Mouse (Mus musculus) left cerebral cortex, postnatal 10 days (tissue): ENCODE measurements around the gene Arnt2. TPM values are rescaled to one million over a fixed set of nuclear protein-coding genes. Genes with fewer than 3 reads are reported as not detected.

Source experiments
- DNase-seq, 2 experiments: peaks; one replicate each; pipeline ENCODE4 v3.0.0; 2021 to 2022; ENCODE audit warnings: low spot score in 2 of 2, mixed read lengths in 1 of 2; ENCODE audit errors: extremely low spot score in 1 of 2
- intact Hi-C: fragments of 180-260 bp; cut with DNase I; formaldehyde crosslinking; loops from one replicate; pipeline ENCODE4 v1.15.1; 2025
- total RNA-seq, 2 experiments: library from RNA; stranded (reverse); gene quantifications; 2 replicates each; pipeline ENCODE4 v1.2.3; 2021

Gene Arnt2
- total RNA-seq, 2 experiments from 2014 or later: 172 to 181 TPM

GRCm38 (mm10) chr7:84263466-84263865 is 146.5 kb downstream of the Arnt2 start:
- DNase-seq: no peak
- intact Hi-C loops: no loop called here

GRCm38 (mm10) chr7:84261341-84261740 is 148.6 kb downstream of the Arnt2 start:
- no peak for DNase-seq
- intact Hi-C loops: no loop called here

- intact Hi-C loops: no loop called here
Observed at GRCm38 (mm10) chr7:84260401-84260800, 149.6 kb downstream of the Arnt2 start.

GRCm38 (mm10) chr7:84259309-84259985 is 150.5 kb downstream of the Arnt2 start:
- intact Hi-C loops: no loop called here
- DNase-seq: no peak

More at GRCm38 (mm10) chr7:84260401-84260800, 149.6 kb downstream of the Arnt2 start:
- no peak for DNase-seq

- intact Hi-C loops: no loop called here
- no peak for DNase-seq
Observed at GRCm38 (mm10) chr7:84256661-84257060, 153.3 kb downstream of the Arnt2 start.

GRCm38 (mm10) chr7:84256245-84256644 is 153.7 kb downstream of the Arnt2 start:
- intact Hi-C loops: no loop called here
- DNase-seq: no peak

GRCm38 (mm10) chr7:84254916-84255315 is 155.1 kb downstream of the Arnt2 start:
- no peak for DNase-seq
- intact Hi-C loops: no loop called here

GRCm38 (mm10) chr7:84254311-84254710 is 155.7 kb downstream of the Arnt2 start:
- intact Hi-C loops: no loop called here
- DNase-seq: no peak

GRCm38 (mm10) chr7:84251667-84252066 is 158.3 kb downstream of the Arnt2 start:
- no peak for DNase-seq
- intact Hi-C loops: no loop called here

- intact Hi-C loops: no loop called here
- DNase-seq: no peak
Observed at GRCm38 (mm10) chr7:84250736-84251135, 159.2 kb downstream of the Arnt2 start.

GRCm38 (mm10) chr7:84249951-84250350 is 160.0 kb downstream of the Arnt2 start:
- intact Hi-C loops: no loop called here
- no peak for DNase-seq

- intact Hi-C loops: no loop called here
- DNase-seq: no peak
Observed at GRCm38 (mm10) chr7:84249381-84249780, 160.6 kb downstream of the Arnt2 start.

- intact Hi-C loops: no loop called here
Observed at GRCm38 (mm10) chr7:84247960-84248665, 161.9 kb downstream of the Arnt2 start.

GRCm38 (mm10) chr7:84246878-84247277 is 163.1 kb downstream of the Arnt2 start:
- DNase-seq: no peak
- intact Hi-C loops: no loop called here

More at GRCm38 (mm10) chr7:84247960-84248665, 161.9 kb downstream of the Arnt2 start:
- DNase-seq: no peak

GRCm38 (mm10) chr7:84246093-84246492 is 163.9 kb downstream of the Arnt2 start:
- intact Hi-C loops: no loop called here
- DNase-seq: no peak

GRCm38 (mm10) chr7:84240406-84240805 is 169.6 kb downstream of the Arnt2 start:
- no peak for DNase-seq
- intact Hi-C loops: no loop called here

- intact Hi-C loops: no loop called here
- no peak for DNase-seq
Observed at GRCm38 (mm10) chr7:84237655-84238054, 172.3 kb downstream of the Arnt2 start.

- no peak for DNase-seq
- intact Hi-C loops: no loop called here
Observed at GRCm38 (mm10) chr7:84231396-84231795, 178.6 kb downstream of the Arnt2 start.

GRCm38 (mm10) chr7:84227652-84228051 is 182.3 kb downstream of the Arnt2 start:
- DNase-seq: no peak
- intact Hi-C loops: no loop called here

- intact Hi-C loops: no loop called here
- no peak for DNase-seq
Observed at GRCm38 (mm10) chr7:84226909-84227308, 183.1 kb downstream of the Arnt2 start.
